Mouse (Mus musculus) left cerebral cortex, adult 2 months (tissue): ENCODE results near the gene Slc35b2. TPM values are rescaled to one million over a fixed set of nuclear protein-coding genes. Genes with fewer than 3 reads are reported as not detected.

Experiments
- DNase-seq, 2 experiments: peaks; one replicate each; pipeline ENCODE4 v3.0.0; 2021 to 2022; ENCODE audit warnings: low spot score in 2 of 2, mixed read lengths in 1 of 2; ENCODE audit errors: extremely low spot score in 1 of 2
- H3K27ac ChIP-seq: fragments of 200-600 bp; 2 replicates; pipeline ENCODE4 v1.8.1; 2022
- H3K4me3 ChIP-seq: fragments of 200-600 bp; 2 replicates; pipeline ENCODE4 v1.8.1; 2022
- CTCF ChIP-seq: fragments of 200-600 bp; IDR thresholded peaks from 2 replicates; pipeline ENCODE4 v1.8.1; 2022; ENCODE audit warnings: antibody characterized with exemption, mild to moderate bottlenecking, moderate library complexity
- intact Hi-C: fragments of 180-260 bp; cut with DNase I; formaldehyde crosslinking; loops from one replicate; pipeline ENCODE4 v1.15.1; 2025
- total RNA-seq, 2 experiments: library from RNA; stranded (reverse); gene quantifications; 2 replicates each; pipeline ENCODE4 v1.2.3; 2021

Gene Slc35b2
- total RNA-seq, 2 experiments from 2014 or later = 21.5 to 26.3 TPM

GRCm38 (mm10) chr17:45599446-45600242 is 36.0 kb downstream of the Slc35b2 start, which contains the start of gene Slc29a1:
Gene Slc29a1, minus strand, starts transcription at chr17:45599606.
- intact Hi-C loops = loop anchor here (2.0 kb wide), 1 partner anchor 27 kb away; no protein-coding TSS in a partner anchor
- no peak for DNase-seq
- TF ChIP-seq CTCF = no peak
- no peak within 1 kb of the TSS for H3K27ac ChIP-seq
- no peak within 1 kb of the TSS for H3K4me3 ChIP-seq

- Histone ChIP-seq H3K4me3 (no peak overlapping the region), H3K27ac (no peak overlapping the region)
- DNase-seq = no peak
- no peak for TF ChIP-seq CTCF
- intact Hi-C loops = no loop called here
Measured at GRCm38 (mm10) chr17:45600267-45600666, 36.6 kb downstream of the Slc35b2 start.

GRCm38 (mm10) chr17:45601325-45601724 is 37.7 kb downstream of the Slc35b2 start:
- no peak for TF ChIP-seq CTCF
- Histone ChIP-seq H3K27ac (no peak overlapping the region), H3K4me3 (no peak overlapping the region)
- DNase-seq = no peak
- intact Hi-C loops = no loop called here

- DNase-seq = no peak
- intact Hi-C loops = no loop called here
- H3K27ac ChIP-seq = no peak within 1 kb of the TSS
- TF ChIP-seq CTCF = no peak
- H3K4me3 ChIP-seq = no peak within 1 kb of the TSS
Measured at GRCm38 (mm10) chr17:45601877-45602304, 38.2 kb downstream of the Slc35b2 start, which contains the start of gene Mymx. Gene Mymx, minus strand, starts transcription at chr17:45602102.

- no peak for DNase-seq
- H3K27ac ChIP-seq = no peak overlapping the region
- intact Hi-C loops = no loop called here
- no peak for TF ChIP-seq CTCF
- no peak overlapping the region for H3K4me3 ChIP-seq
Measured at GRCm38 (mm10) chr17:45602984-45603383, 39.3 kb downstream of the Slc35b2 start.

GRCm38 (mm10) chr17:45606992-45607879 is 43.6 kb downstream of the Slc35b2 start:
- Histone ChIP-seq H3K4me3 (no peak overlapping the region), H3K27ac (no peak overlapping the region)
- DNase-seq = no peak
- TF ChIP-seq CTCF = no peak
- intact Hi-C loops = no loop called here

GRCm38 (mm10) chr17:45608396-45608795 is 44.7 kb downstream of the Slc35b2 start:
- Histone ChIP-seq H3K4me3 (no peak overlapping the region), H3K27ac (no peak overlapping the region)
- intact Hi-C loops = no loop called here
- TF ChIP-seq CTCF = no peak
- DNase-seq = no peak

GRCm38 (mm10) chr17:45610144-45610866 is 46.6 kb downstream of the Slc35b2 start:
- H3K27ac ChIP-seq = no peak overlapping the region
- DNase-seq = no peak
- H3K4me3 ChIP-seq = no peak overlapping the region
- intact Hi-C loops = no loop called here
- no peak for TF ChIP-seq CTCF

GRCm38 (mm10) chr17:45612008-45612407 is 48.3 kb downstream of the Slc35b2 start:
- no peak overlapping the region for H3K27ac ChIP-seq
- DNase-seq = no peak
- no peak overlapping the region for H3K4me3 ChIP-seq
- intact Hi-C loops = no loop called here
- no peak for TF ChIP-seq CTCF

- no peak for TF ChIP-seq CTCF
- Histone ChIP-seq H3K27ac (no peak overlapping the region), H3K4me3 (no peak overlapping the region)
- intact Hi-C loops = no loop called here
- no peak for DNase-seq
Measured at GRCm38 (mm10) chr17:45612921-45613320, 49.2 kb downstream of the Slc35b2 start.

- Histone ChIP-seq H3K4me3 (no peak overlapping the region), H3K27ac (no peak overlapping the region)
- TF ChIP-seq CTCF = no peak
- intact Hi-C loops = no loop called here
- no peak for DNase-seq
Measured at GRCm38 (mm10) chr17:45616046-45616650, 52.5 kb downstream of the Slc35b2 start.
